Mouse (Mus musculus): ENCODE results near the gene Kcnb1.

The Kcnb1 gene

GRCm38 (mm10) chr2:167048698-167049358, 141.1 kb downstream of the Kcnb1 start:
- no peaks in the 10 kb centered on the region for H3K27me3 ChIP-seq (ENCODE audit: control insufficient read depth, insufficient read depth, low read length, poor library complexity, severe bottlenecking)
- H3K36me3 ChIP-seq (ENCODE audit: control insufficient read depth, insufficient read depth, low read length, poor library complexity, severe bottlenecking) = peaks cover 16% of the 10 kb centered on the region
- DNase-seq (ENCODE audit: low read depth, low spot score) = no peak

DNA sequence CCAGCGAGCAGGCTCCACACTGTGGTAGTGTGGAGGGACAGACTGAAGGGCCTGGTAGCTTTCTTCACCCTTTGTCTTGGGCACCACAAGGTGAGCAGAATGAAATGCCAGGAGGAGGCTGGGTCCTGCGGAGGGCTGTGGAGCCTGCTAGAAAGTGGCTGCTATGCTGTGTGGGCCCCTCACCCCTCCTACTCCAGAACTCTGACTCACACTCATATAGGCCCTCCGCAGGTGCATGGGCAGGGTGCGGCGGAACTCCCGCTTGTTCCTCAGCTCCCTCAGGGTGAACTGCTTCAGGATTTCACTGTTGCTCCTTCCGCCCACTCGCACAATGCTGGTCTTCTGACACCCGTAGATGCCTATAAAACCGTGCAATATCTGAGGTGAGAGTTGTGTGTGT, 141.7 kb downstream of the Kcnb1 start:
- Histone ChIP-seq H3K36me3 (ENCODE audit: control insufficient read depth, insufficient read depth, low read length, poor library complexity, severe bottlenecking) (peaks cover 16% of the 10 kb centered on the region), H3K27me3 (ENCODE audit: control insufficient read depth, insufficient read depth, low read length, poor library complexity, severe bottlenecking) (no peaks in the 10 kb centered on the region)
- DNase-seq (ENCODE audit: low read depth, low spot score) = no peak
